Mouse (Mus musculus) heart, adult 2 months (tissue): ENCODE results near the gene 9830107B12Rik.

Source experiments
- CTCF ChIP-seq: fragments of 200-600 bp; IDR thresholded peaks from 2 replicates; pipeline ENCODE4 v1.8.1; 2022; ENCODE audit warnings: antibody characterized with exemption, mild to moderate bottlenecking, moderate library complexity
- EP300 ChIP-seq: fragments of 200-500 bp; IDR thresholded peaks from 2 replicates; pipeline ENCODE4 v1.6.1; 2011; ENCODE audit warnings: low read depth, low read length, control low read depth; ENCODE audit not compliant: insufficient read depth
- POLR2A ChIP-seq: fragments of 200-500 bp; IDR thresholded peaks from 2 replicates; pipeline ENCODE4 v1.6.1; 2011; ENCODE audit warnings: mild to moderate bottlenecking, low read depth, low read length, control low read depth; ENCODE audit not compliant: insufficient read depth

DNA sequence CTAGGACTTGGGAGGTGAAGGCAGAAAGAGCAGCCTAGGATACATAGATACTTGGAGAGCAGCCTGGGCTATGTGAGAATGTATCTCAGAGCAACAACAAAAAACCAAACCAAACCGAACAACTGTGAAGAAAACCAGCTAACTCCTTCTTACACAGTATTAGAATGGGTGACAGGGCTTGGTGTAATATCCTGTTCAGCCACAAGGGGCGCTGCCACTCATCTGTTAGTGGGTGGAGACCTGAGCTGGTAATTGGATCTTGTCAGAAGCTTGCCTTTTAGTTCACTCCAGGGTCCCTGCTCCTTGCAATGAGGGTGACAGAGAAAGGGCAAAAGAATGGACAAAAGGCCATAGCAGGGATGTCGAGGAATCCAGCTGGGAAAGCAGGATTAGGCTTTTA lies 26.4 kb downstream of the 9830107B12Rik start:
- no peak for TF ChIP-seq EP300
- no peak for TF ChIP-seq POLR2A
- TF ChIP-seq CTCF: peak; percentile 95
